Mouse (Mus musculus): ENCODE data around the gene Hfe2.

DNA sequence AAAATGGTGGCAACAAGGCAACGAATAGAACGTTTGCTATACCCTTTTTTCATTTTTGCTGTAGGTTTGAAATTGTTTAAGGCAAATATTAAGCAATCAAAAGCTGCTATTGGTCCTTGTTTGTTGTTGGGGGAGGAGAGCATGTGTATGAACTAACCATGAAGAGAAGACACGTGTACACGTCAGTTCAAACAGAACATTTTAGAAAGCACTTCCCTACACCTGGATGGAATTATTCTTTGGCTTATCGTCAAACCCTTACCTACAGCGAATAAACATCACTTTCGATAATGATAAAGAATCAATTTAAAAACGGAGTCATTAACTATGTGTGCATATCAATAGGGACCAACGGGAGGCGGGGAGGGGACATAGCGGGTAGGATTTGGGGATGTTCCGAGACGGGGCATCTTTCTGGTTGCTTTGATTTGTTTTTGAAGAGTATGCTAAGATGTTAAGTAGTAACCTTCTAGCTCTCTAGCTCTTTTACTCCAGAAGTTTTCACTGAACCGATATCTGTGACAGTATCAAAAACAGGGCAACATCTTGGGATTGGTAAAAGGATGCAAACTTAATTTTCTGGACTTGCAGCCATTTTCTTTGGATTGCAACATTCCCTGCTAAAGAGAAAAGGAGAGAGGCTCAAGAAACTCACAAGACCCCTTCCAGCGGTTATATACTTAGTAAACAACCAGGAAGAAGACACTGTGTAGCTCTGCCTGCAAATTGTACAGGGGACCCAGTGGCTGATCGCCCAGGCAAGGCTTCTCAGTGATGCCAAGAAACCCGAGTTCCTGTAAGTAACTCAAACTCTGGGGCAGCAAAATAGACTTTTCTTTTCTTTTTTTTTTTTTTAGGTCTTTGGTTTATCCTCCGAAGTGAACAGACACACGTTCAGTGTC, 22.5 kb upstream of the Hfe2 start:
- TF ChIP-seq CTCF (IDR thresholded peaks at IDR 0.05; ENCODE audit: extremely low read depth, insufficient read depth, insufficient read length, insufficient replicate concordance) (no peak), POLR2A (IDR thresholded peaks at IDR 0.05; ENCODE audit: low read depth, low read length) (no peak)

Data from spleen, adult 2 months (tissue).